Mouse (Mus musculus) stomach, postnatal 0 days (tissue): ENCODE data around the gene Bcas3. TPM values are rescaled to one million over a fixed set of nuclear protein-coding genes. Genes with fewer than 3 reads are reported as not detected.
A peak's percentile ranks its signal among the peaks of the same experiment; 100 is the strongest.

Source experiments
- ATAC-seq: fragments of 200-750 bp; cut with Nextera tagmentation; 2 replicates; pipeline ENCODE4 v1.8.0; 2017; ENCODE audit not compliant: low FRiP score, low TSS enrichment
- DNase-seq: peaks from one replicate; pipeline ENCODE4 v3.0.0-alpha.2; 2016; ENCODE audit warnings: low spot score
- H3K27ac ChIP-seq: fragments of 300-500 bp; sonication (generic); replicated peaks from 2 replicates; pipeline ENCODE4 v1.5.1; 2014; ENCODE audit warnings: mild to moderate bottlenecking, control low read depth
- H3K27me3 ChIP-seq: fragments of 300-500 bp; sonication (generic); 2 replicates; pipeline ENCODE4 v1.6.1; 2014; ENCODE audit warnings: low read length; ENCODE audit not compliant: control insufficient read depth, insufficient read depth
- H3K36me3 ChIP-seq: fragments of 300-500 bp; sonication (generic); 2 replicates; pipeline ENCODE4 v1.6.1; 2014; ENCODE audit warnings: low read length, mixed read lengths; ENCODE audit not compliant: control insufficient read depth, insufficient read depth
- H3K4me1 ChIP-seq: fragments of 300-500 bp; sonication (generic); replicated peaks from 2 replicates; pipeline ENCODE4 v1.6.1; 2014; ENCODE audit warnings: antibody characterized with exemption; ENCODE audit not compliant: control insufficient read depth, insufficient read depth
- H3K4me2 ChIP-seq: fragments of 300-500 bp; sonication (generic); replicated peaks from 2 replicates; pipeline ENCODE4 v1.6.1; 2014; ENCODE audit warnings: low read depth, mild to moderate bottlenecking, control low read depth, moderate library complexity
- H3K4me3 ChIP-seq: fragments of 300-500 bp; sonication (generic); 2 replicates; pipeline ENCODE4 v1.5.1; 2014; ENCODE audit warnings: low read depth, low read length, control low read depth
- H3K9ac ChIP-seq: fragments of 300-500 bp; sonication (generic); 2 replicates; pipeline ENCODE4 v1.6.1; 2014; ENCODE audit warnings: mild to moderate bottlenecking, low read length, control low read depth, mixed read lengths
- H3K9me3 ChIP-seq: fragments of 300-500 bp; sonication (generic); 2 replicates; pipeline ENCODE4 v1.6.1; 2016; ENCODE audit warnings: low read length; ENCODE audit not compliant: control insufficient read depth
- CTCF ChIP-seq: IDR thresholded peaks from 2 replicates; pipeline ENCODE4 v1.5.1; 2016; ENCODE audit warnings: antibody characterized with exemption, low read depth, mild to moderate bottlenecking, moderate library complexity
- EP300 ChIP-seq: optimal IDR thresholded peaks from 2 replicates; pipeline ENCODE3; 2016; ENCODE audit warnings: antibody characterized with exemption
- WGBS: fragments of 180-500 bp; shearing (Covaris S2); extraction: QIAGEN DNeasy Blood & Tissue Kit; methylation state at CpG from one replicate; pipeline ENCODE4 v1.1.7; 2014; 5-methylcytosine and 5-hydroxymethylcytosine counted together
- polyA plus RNA-seq: library from polyadenylated mRNA; unstranded; fragments of >200 nt; fragmentation: Nextera tagmentation; extraction: Ambion mirVana; gene quantifications from 2 replicates; pipeline ENCODE4 v1.2.1, GENCODE M21; 2015

The Bcas3 gene
- polyA plus RNA-seq, 1 experiment from 2014 or later = 16.5 TPM

DNA sequence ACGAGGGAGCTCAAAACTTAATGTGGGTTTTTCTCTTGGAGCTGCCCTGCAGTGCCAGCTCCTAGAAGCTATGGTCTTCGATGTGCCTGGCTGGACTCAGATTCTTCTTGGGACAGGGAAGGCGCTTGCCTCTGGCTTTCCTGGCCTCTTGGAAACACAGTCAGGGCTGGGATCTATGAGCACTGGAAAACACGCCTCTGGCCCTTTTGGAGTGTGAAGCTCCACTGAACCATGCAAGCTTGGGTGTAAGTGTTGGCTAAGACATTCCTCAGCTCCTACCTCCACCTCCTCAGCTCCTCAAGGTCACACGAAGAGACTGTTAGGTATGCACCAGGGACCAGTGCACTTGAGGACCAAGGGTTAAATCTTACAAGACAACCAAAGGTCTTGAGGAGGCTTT, 492.0 kb downstream of the Bcas3 start:
- Histone ChIP-seq H3K27ac (peak overlapping the region; percentile 69; the same call in 1 of the 2 replicates), H3K9me3 (no peaks in the 10 kb centered on the region), H3K36me3 (peaks cover 4% of the 10 kb centered on the region; the same call in 1 of the 2 replicates), H3K9ac (no peak overlapping the region), H3K4me1 (peaks cover 4% of the 10 kb centered on the region; the same call in 1 of the 2 replicates), H3K4me2 (peak overlapping the region; percentile 85; the same call in 1 of the 2 replicates), H3K27me3 (peaks cover 2% of the 10 kb centered on the region; the same call in 1 of the 2 replicates), H3K4me3 (0 out of 2 replicates have a peak overlapping the region, but pooled peaks have one; percentile 55)
- no peak for TF ChIP-seq EP300
- no peak for TF ChIP-seq CTCF
- ATAC-seq = no peak
- no peak for DNase-seq
- WGBS = 42% methylated on average over 5 of the region's 5 CpGs

DNA sequence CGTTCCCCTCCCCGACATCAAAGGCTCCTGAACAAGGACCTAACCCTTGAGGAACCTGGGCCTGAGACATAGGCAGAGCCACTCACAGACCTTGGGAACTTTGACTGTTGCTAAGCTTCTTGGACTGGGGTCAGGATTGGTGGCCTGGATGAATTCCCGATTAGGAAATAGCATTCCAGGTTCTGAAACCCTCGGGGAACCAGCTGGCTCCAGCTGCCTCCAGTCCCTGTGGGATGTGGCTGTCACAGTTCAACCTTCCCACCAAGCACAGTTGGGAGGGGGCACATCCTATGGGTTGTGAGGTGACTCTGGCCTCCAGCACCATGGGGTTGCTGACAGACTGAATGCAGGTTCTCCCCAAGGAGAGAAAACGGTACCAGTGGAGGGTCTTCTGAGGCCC, 493.0 kb downstream of the Bcas3 start:
- Histone ChIP-seq H3K4me1 (peaks cover 4% of the 10 kb centered on the region; the same call in 1 of the 2 replicates), H3K9ac (no peak overlapping the region), H3K27ac (peak overlapping the region; percentile 56), H3K9me3 (no peaks in the 10 kb centered on the region), H3K27me3 (no peaks in the 10 kb centered on the region; the same call in 1 of the 2 replicates), H3K4me2 (no peak overlapping the region), H3K36me3 (no peaks in the 10 kb centered on the region), H3K4me3 (no peak overlapping the region)
- no peak for TF ChIP-seq EP300
- no peak for TF ChIP-seq CTCF
- ATAC-seq (no peak; the same call in 1 of the 2 replicates), DNase-seq (no peak)
- WGBS = 43% methylated on average over 5 of the region's 5 CpGs

GRCm38 (mm10) chr11:85846509-85846908, 493.5 kb downstream of the Bcas3 start:
- Histone ChIP-seq H3K36me3 (no peaks in the 10 kb centered on the region), H3K4me2 (no peak overlapping the region), H3K27ac (peak overlapping the region; percentile 56), H3K4me3 (no peak overlapping the region), H3K27me3 (no peaks in the 10 kb centered on the region), H3K4me1 (peaks cover 4% of the 10 kb centered on the region; the same call in 1 of the 2 replicates), H3K9ac (no peak overlapping the region), H3K9me3 (no peaks in the 10 kb centered on the region)
- DNase-seq (no peak), ATAC-seq (no peak)
- WGBS = 77% methylated on average over 4 of the region's 4 CpGs
- no peak for TF ChIP-seq CTCF
- no peak for TF ChIP-seq EP300

GRCm38 (mm10) chr11:85849037-85849436, 496.1 kb downstream of the Bcas3 start:
- Histone ChIP-seq H3K9ac (0 out of 2 replicates have a peak overlapping the region, but pooled peaks have one; percentile 31), H3K27ac (no peak overlapping the region), H3K4me3 (0 out of 2 replicates have a peak overlapping the region, but pooled peaks have one; percentile 10), H3K4me2 (peak overlapping the region; percentile 49), H3K4me1 (no peaks in the 10 kb centered on the region), H3K36me3 (no peaks in the 10 kb centered on the region), H3K9me3 (no peaks in the 10 kb centered on the region), H3K27me3 (no peaks in the 10 kb centered on the region)
- TF ChIP-seq EP300 (no peak), CTCF (peak; percentile 95)
- peak; percentile 72 for DNase-seq
- peak; percentile 48; the same call in 1 of the 2 replicates for ATAC-seq
- whole genome bisulfite sequencing = 6% methylated on average over 21 of the region's 21 CpGs

GRCm38 (mm10) chr11:85850233-85850632, 497.3 kb downstream of the Bcas3 start, which contains the start of gene Gm11444:
Gene Gm11444 (minus strand): TSS chr11:85850333.
- DNase-seq (no peak), ATAC-seq (no peak)
- TF ChIP-seq EP300 (no peak), CTCF (no peak)
- H3K27me3 ChIP-seq = no peaks in the 10 kb centered on the region
- no peaks in the 10 kb centered on the region for H3K4me1 ChIP-seq
- H3K4me3 ChIP-seq = no peak within 1 kb of the TSS
- no peak within 1 kb of the TSS for H3K27ac ChIP-seq
- no peak within 1 kb of the TSS; the same call in 1 of the 2 replicates for H3K4me2 ChIP-seq
- WGBS = 86% methylated on average over 6 of the region's 6 CpGs
- H3K36me3 ChIP-seq = no peaks in the 10 kb centered on the region
- no peak within 1 kb of the TSS for H3K9ac ChIP-seq
- no peaks in the 10 kb centered on the region for H3K9me3 ChIP-seq

DNA sequence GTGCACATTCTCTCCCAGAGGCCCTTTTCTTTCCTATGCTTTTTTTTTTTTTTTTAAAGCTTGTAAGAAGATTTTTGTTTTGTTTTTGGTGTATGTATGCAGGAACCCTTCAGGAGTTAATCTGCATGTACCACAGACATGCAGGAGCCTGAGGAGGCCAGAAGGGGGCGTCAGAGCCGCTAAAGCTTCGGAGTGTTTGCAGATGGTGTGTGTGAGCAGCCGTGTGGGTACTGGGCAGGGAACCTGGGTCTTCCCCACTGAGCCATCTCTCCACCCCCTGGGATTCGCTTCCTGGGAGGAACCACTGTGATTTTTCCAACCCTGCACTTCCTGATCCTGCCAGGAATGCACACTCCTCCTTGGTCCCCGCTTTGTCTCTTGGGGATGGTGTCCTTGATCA, 497.8 kb downstream of the Bcas3 start:
- TF ChIP-seq CTCF (peak; percentile 58), EP300 (no peak)
- no peak overlapping the region for H3K4me2 ChIP-seq
- no peaks in the 10 kb centered on the region for H3K27me3 ChIP-seq
- 29% methylated on average over 6 of the region's 6 CpGs for WGBS
- no peak overlapping the region for H3K4me3 ChIP-seq
- no peak overlapping the region for H3K27ac ChIP-seq
- ATAC-seq (no peak), DNase-seq (no peak)
- no peaks in the 10 kb centered on the region for H3K36me3 ChIP-seq
- no peaks in the 10 kb centered on the region for H3K4me1 ChIP-seq
- no peaks in the 10 kb centered on the region for H3K9me3 ChIP-seq
- H3K9ac ChIP-seq = no peak overlapping the region
